Mouse (Mus musculus): ENCODE results near the gene Pnp2.
"Not testable (repeated sequence)": the region's sequence is repeated elsewhere in the genome, so short reads cannot be mapped to it uniquely, and the experiment has no call there.

Pnp2 gene

DNA sequence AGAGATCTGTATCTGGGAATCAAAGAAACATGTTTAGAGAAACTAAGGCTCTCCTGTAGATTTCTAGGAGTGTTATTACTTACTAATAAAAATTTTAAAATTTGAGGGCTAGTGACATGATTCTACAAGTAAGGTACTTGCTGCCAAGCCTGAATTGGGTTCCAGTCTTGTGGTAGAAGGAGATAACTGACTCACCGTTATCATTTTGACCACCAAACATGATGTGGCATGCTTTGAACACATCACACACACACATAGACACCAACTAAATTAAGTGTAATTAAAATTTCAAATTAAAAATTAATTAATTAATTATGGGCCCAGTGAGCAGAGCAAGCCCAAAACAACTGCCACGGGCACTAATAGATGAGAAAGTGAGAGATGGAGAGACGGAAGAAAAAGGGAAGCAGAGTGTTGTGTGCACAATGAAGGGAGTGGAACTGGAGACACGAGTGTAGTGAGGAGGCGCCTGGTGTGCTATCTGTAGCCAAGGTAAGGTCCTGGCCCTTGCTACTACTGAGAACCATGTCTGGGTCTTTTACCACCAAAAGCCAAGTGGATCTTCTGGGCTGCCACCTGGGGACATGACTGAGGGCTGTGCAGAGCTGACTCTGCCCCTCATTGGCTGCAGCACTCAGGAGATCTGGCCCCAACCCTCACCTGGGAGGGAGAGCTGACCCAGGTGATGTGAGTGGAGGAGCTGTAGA lies 2.6 kb downstream of the Pnp2 start:
- DNase-seq: not testable (repeated sequence)

DNA sequence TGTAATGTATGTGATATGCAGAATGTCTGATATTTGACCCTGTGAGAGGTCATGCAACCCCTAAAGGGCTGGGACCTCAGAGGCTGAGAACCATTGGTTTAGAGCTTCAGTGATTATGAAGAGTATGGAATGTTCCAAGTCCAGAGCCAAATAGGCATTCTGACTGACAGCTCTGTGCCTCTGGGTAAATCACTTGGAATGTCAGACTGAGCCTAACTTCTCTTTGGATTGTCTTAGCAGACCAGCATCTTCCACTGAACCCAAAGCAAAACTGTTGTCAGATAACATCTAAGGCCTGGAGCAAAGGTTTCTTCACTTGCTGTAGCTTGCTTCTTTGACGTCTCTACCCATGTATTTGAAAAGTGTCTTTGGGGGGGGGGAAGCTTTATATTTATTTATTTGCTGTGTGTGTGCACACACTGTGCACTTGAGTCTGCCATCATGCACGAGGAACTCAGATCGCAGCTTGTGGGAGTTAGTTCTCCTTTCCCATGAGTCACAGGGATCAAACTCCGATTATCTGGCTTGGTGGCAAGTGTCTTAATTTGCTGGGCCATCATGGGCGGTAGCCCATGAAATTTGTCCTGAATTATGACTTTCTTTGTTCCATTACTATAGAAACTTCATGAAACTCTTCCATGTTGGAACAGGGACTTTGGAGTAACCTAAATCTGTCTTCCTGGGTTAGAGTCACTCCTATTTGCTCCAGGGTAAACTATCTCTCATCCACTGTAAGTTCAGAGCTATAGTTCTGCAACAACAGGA lies 12.6 kb downstream of the Pnp2 start:
- no peak for DNase-seq

DNA sequence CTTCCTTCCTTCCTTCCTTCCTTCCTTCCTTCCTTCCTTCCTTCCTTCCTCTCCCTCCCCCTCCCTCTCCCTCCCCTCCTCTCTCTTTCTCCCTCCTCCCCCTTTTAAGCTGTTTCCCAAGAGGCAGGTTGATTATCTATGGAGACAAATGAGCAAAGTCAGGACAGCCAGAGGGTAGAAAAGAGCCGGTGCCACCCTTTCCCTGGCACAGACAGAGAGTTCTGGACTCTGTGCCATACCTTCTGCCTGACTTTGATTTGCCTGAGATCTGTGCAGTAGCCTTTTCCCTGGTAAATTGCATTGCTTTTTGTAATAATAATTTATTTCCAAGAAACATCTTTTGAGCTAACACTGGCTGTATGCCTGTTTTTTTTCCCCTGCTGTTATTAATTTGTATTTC lies 13.2 kb downstream of the Pnp2 start:
- DNase-seq: no peak

DNA sequence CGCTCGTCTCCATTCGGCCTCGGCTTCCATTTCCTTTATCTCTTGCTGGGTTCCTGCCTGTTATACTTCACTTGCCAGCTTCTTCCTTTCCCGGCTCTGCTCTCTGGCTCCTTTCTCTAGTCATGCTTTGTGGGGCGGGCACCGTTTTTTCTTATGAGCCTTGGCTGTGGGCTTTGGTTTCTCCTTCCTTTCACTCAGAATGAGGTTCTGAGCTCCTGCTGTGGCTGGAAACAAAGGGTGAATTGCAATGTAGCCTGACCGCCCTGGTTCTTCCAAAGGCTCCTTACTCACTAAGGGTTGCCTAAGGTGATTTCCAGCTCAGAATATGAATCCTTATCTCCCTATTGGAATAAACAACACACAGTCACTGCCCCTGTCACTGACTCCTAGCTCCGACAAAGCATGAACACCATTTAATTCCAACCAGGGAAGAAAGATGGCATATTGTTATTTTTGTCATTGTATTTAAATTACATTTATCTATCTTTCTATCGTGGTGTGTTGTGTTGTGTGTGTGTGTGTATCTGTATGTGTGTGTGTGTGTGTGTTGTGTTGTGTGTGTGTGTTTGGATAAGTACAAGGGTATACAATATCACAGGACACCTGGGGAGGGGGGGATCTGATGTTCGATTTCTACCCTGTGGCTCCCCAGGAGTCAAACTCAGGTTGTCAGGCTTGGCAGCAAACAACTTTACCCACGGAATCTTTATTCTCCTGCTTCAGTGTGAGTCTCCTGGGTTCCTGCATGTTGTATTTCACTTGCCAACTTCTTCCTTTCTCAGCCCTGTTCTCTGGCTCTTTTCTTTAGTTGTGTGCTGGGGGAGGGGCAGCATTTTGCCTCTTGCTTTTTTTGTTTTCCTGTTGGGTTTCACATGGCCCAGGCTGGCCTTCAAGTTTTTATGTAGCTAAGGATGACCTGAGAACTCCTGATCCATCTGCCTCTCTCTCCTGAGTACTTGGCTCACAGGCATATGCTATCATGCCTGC lies 14.1 kb downstream of the Pnp2 start:
- peak; percentile 76 for DNase-seq

DNA sequence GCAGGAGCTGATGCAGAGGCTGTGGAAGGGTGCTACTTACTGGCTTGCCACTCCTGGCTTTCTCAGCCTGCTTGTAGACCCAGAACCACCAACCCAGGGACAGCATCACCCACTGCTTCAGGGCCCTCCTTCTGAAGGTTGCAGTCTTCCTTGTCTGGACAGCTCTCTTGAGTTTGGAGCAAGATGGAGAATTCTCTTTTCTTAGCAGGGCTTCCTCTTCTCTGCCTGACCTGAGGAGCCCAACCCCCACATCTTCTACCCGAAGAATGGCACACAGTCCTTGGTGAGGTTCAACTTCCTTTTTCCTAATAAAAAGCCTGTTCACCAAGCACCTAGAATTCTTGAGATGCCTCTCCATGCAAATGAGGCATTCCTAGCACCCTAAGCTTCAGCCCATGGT lies 15.0 kb downstream of the Pnp2 start:
- no peak for DNase-seq

DNA sequence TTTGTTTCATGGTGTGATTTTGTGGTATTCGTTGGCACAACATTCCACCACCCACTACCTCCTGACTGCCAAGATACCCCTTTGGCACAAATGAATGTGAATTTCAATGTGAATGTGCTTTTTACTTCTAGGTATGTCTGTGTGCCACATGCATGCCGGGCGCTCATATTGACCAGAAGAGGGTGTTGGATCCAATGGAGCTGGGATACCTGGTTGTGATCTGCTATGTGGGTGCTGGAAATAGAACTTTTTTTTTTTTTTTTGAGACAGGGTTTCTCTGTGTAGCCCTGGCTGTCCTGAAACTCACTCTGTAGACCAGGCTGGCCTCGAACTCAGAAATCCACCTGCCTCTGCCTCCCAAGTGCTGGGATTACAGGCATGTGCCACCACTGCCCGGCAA lies 17.3 kb downstream of the Pnp2 start:
- DNase-seq: not testable (repeated sequence)

DNA sequence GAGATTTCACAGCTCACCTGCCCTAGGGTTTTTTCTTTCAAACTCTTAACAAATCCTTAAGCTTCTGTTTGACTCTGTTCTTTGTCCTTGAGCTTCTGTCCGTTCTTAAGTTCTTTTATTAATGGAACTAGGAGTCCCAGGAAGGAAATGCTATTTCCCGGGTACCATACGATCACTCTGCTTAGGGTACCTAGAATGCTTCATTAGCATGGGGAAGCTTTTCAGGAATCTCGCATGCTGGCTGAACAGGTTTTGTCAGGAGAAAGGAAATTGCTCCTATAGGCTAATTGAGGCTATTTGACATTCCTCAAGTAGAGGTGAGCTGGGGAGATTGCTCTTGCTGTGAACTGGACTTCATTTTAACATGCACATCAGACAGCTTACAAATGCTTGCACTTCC lies 17.9 kb downstream of the Pnp2 start:
- DNase-seq: no peak

DNA sequence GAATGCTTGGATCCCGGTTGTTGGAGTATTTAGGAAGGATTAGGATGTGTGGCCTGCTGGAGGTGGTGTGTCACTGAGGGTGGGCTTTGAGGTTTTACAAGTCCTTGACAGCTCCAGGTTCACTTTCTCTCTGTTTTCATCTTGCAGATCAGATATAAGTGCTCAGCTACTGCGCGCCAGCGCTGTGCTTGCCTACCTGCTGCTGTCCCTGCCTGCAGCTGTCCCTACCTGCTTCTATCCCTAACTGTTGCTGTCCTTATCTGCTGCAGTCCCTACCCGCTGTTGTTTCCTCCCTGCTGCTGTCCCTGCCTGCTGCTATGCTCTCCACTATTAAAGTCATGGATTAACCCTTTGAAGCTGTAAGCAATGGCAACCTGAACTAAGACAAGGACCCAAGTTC lies 19.2 kb downstream of the Pnp2 start:
- no peak for DNase-seq

DNA sequence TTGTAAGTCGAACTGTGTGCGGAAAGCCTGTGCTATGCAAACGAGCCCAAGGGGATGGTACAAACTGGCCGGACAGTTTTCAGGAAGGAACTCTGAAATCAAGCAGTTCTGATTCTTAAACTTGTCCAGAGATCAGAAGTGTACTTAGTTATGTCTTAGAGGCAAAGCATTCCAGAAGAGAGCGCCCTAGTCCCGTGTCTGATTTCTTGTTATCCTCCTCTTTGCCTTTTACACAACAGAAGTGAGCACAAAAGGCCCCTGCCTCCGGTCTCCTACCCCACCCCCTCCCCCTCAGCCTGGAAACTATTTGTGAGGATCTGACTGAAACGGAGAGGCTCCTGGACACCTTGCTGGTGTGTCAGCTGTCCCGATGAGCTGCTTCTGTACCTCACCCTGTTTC lies 20.9 kb downstream of the Pnp2 start:
- no peak for DNase-seq

DNA sequence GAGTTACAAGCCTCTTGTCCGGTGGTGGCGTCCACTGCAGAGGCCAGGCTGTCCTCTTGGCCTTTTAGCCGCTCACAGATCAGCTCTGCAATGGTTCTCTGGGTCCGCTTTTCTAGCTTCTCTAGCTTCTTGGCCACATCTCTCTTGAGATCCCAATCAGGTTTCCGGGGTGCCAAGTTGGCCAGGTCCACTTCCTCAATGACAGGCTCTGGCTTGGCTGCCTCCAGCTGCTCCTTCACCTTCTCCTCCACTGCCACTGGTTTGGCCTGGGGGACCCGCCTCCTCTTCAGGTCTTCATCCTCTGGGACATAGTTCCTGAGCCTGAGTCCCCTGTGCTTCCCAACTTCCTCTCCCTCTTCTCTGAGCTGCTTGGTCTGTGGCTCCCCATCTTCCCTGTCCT lies 22.7 kb downstream of the Pnp2 start:
- DNase-seq: not testable (repeated sequence)

DNA sequence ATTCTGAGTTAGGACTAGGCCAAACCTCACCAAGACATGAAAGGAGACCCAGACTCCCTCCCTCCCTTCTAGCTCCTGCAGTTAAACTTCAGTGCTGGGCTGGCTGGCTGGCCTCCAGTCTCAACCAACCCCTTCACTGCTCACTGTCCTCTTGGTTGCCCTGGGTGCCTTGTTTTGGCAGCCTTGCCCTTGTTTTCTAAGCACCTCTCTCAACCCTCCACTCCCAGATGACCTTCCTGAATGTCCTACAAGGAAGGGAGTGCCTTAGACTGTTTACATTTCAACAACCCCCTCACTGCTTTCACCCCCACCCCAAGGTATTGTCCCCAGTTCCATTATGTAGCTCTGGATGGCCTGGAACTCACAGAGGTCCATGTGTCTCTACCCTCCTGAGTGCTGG lies 23.8 kb downstream of the Pnp2 start:
- DNase-seq: no peak

DNA sequence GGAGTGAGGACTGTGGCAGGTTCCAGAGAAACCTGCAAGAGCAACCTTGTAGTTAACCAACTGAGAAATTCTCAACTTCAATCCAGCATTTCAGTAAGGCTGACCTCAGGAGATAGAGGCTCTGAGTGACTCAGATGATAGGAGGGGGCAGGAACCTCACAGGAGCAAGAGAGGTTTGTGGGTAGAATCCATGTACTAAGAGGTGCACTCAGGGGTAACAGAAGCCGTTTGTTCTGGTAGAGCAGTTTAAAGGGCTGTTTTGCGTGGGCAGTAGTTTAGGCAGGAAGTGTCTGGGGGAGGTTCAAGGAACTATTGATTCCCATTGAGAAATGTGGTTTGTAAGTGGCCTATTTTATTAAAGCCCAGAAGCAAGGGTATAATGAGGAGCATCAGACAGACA lies 25.4 kb downstream of the Pnp2 start:
- DNase-seq: no peak

DNA sequence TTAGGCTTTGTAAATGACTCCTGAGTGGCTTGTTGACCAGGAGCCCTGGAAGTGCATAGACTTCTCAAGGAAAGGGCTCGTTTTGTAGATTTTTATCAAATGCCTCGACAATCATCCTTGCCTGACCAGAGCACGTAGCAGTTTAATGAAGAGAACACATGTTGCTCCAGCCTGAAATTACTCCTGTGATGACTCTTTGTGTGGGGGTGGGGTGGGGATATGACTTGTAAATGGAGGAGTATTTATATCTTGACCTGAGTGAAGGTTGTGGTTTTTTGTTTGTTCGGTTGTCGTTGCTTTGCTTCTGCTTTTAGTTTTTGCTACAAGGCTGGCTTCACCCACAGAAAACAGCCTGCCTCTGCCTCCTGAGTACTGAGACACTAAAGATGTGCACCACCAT lies 26.0 kb downstream of the Pnp2 start:
- no peak for DNase-seq

DNA sequence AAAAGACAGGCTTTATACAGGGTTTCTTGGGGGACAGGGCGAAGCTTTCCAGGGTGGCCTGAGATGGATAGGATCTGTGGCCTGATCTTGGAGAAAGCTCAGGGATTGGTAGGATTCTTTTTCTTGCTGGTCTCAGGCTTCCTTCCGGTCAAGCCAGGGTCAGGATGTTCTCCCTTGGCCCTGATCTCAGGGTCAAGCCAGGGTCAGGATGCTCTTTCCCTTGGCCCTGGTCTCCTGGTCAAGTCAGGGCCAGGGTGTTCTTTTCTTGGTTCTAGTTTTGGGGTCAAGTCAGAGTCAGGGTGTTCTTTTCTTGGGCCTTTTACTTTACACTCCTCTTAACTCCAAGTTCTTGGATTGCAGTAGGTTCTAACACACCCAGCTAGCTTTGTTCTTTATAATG lies 31.9 kb downstream of the Pnp2 start:
- no peak for DNase-seq

DNA sequence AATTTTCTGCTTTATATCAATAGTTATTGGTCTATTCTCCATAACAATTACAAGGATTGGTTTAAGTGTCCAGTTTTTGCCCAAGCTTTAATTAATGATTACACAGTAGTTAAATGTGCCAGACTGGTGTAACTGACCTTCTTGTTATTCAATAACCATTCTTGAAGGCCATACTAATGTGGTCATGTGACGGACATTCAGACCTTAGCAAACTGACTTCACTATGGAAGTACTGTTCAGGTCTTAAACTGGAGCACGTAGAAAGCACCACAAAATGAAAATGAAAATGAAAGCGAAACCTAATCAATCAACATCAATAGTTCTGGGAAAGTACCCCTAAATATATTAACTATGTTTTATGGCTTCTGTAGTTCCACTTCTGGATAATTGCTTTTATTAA lies 35.2 kb downstream of the Pnp2 start:
- no peak for DNase-seq

DNA sequence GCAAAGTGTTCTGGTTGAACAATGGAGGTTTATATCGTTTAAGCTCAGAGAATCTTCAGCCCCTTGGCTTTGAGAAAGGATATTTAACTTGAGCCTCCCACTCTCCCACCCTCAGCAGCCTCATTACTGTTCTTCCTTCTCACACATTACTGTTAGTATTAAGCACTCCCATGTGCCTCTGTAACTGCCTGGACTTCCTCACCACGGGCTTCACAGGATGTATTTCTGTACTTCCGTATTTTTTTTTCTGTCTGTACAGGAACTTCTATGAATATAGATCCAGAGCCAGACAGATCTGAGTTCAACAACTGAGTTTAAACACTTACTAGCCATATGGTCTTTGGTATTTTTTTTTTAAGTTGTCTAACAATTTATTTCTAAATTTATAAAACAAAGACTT lies 41.3 kb downstream of the Pnp2 start:
- peak; percentile 18 for DNase-seq

DNA sequence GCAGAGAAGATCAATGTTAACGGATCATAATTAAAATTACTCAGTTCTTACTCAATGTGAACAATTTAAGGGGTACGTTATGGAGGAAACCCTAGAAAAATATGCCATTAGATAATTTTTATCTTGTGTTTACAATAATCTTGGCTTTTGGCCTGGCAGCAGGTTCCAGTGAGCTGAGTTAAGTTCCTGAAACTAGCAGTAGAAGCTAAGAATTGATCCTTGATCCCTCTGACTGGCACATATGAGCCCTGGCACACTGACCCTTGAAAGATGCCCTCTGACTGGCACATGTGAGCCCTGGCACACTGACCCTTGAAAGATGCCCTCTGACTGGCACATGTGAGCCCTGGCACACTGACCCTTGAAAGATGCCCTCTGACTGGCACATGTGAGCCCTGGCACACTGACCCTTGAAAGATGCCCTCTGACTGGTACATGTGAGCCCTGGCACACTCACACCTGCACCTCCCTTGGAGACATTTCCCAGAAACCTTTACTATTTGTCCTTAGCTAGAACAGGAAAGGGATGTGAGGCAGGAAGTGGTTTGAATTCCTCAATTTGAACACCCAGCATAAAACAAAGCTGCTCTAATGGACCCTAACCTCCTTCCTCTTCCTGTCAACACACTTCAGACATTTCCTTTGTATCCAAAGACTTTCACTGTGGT lies 42.3 kb downstream of the Pnp2 start:
- no peak for DNase-seq

DNA sequence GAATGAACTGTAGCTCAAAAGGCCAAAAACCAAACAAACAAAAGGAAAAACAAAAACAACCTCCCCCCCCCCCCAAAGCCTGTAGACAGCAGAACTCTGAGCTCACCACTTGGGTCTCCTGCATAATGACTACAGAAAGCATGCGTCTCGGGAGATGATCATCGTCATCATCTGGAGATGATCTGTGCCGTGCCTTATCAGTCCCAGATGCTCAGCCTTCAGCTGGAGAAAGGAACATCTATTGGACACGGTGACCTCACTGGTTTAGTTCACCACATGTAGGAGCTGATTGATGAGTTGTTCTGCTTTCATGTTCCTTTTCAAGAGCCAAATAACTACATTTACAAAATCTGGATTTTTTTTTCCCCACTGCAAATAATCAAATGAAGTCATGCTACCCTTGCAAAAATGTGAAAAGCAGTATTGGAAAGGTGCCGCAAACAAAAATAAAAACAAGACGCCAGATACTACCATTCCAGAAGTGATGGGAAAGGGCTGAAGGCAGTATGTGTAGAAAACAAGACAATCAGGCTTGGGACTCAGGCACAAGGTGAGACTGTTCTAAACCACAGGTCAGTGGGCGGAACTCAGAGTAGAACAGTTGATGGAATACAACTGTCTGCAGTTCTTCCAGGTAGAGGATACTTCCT lies 51.5 kb downstream of the Pnp2 start, which contains the start of gene Rnase10:
Gene Rnase10 (plus strand): TSS at position 600 of the 650 bp plus-strand sequence.
- no peak for DNase-seq

DNA sequence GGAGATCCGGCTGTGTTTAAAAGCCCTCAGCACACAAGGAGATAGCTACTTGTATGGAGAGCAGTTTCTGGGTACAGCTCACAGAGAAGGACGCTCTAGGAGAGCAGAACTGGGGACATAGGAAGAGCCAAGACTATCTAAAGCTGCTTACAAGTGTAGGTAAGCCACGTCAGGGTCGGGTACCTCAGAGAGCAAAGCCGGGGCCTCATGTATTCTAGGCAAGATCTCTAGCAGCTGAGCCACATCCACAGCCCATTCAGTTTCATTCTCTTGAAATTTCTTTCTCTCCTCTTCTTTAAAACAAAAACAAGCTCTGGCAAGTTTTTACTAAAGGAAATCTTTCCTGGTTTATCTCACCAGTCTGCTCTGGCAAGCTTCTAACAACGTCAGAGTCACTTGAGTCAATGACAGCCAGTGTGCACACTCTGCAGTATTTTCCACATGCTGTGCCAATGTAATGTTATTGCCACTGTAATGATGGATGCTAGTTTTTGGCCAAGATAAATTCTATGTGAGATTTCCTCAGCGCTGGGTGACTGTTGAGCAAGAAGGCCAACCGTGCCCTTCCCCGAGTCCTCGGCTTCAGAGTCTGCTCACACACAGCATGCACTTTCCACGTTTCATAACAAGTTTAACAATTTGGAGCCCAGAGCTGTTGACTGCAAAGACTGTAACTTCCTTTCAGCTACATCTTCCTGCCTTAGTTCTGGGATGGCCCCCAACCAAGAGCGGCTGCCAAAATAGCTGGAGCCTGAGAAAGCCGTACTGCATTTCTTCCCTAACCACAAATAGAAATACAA lies 52.3 kb downstream of the Pnp2 start:
- DNase-seq: peak; percentile 37

DNA sequence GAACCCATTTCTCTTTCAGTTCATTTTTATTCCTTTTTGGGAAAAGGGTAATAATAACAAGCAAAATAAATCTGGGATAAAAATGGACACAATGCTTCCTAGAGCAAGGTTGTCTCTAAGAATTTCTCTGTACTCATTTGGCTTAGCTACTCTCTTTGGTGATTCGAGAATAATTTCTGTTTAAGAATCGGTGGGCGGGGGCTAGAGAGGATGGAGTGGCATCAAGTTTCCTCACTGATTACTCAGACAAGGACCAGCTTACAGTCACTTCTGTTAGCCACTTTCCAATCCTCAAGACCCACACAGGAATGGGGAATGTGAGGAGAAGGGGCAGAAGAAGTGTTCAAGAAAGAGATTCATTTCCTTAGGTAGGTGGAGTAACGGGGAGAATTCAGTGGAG lies 53.0 kb downstream of the Pnp2 start:
- DNase-seq: no peak

DNA sequence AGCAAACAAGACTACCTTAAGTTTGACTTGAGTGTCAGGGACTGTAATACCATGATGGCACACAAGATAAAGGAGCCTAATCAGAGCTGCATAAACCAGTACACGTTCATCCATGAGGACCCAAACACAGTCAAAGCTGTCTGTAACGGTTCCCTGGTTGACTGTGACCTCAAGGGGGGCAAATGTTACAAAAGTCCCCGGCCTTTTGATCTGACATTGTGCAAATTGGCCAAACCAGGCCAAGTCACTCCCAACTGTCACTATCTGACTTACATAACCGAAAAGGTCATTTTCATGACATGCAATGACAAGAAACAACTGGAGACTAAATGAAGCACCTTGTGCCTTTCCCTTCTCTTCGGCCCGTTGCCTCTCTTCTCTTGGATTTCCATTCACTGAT lies 53.8 kb downstream of the Pnp2 start:
- DNase-seq: no peak
